Mouse (Mus musculus): Measurements from ENCODE around the gene Lclat1. TPM values are rescaled to one million over a fixed set of nuclear protein-coding genes. Genes with fewer than 3 reads are reported as not detected.

Gene Lclat1
- polyA plus RNA-seq, 1 experiment = 0.46 TPM

- peaks cover 3% of the 10 kb centered on the region; the same call in 1 of the 2 replicates for H3K4me1 ChIP-seq
- TF ChIP-seq GATA1 (IDR thresholded peaks at IDR 0.05; ENCODE audit: borderline replicate concordance, low read length) = no peak
- TF ChIP-seq FLI1 (IDR thresholded peaks at IDR 0.05; ENCODE audit: low read length) = no peak
- H3K9me3 ChIP-seq = no peaks in the 10 kb centered on the region
- H3K36me3 ChIP-seq (replicated peaks; ENCODE audit: low read length) = no peaks in the 10 kb centered on the region
- no peaks in the 10 kb centered on the region for H3K27me3 ChIP-seq (replicated peaks)
- no peak overlapping the region for H3K4me3 ChIP-seq (replicated peaks)
Measured at GRCm38 (mm10) chr17:73087045-73087910, 20.5 kb upstream of the Lclat1 start.

GRCm38 (mm10) chr17:73091368-73091767, 16.4 kb upstream of the Lclat1 start:
- TF ChIP-seq GATA1 (IDR thresholded peaks at IDR 0.05; ENCODE audit: borderline replicate concordance, low read length) (no peak), FLI1 (IDR thresholded peaks at IDR 0.05; ENCODE audit: low read length) (no peak)
- Histone ChIP-seq H3K4me1 (peaks cover 4% of the 10 kb centered on the region; the same call in 1 of the 2 replicates), H3K27me3 (replicated peaks) (no peaks in the 10 kb centered on the region), H3K36me3 (replicated peaks; ENCODE audit: low read length) (no peaks in the 10 kb centered on the region), H3K9me3 (no peaks in the 10 kb centered on the region), H3K4me3 (replicated peaks) (no peak overlapping the region)

- Histone ChIP-seq H3K27me3 (replicated peaks) (no peaks in the 10 kb centered on the region), H3K36me3 (replicated peaks; ENCODE audit: low read length) (no peaks in the 10 kb centered on the region), H3K9me3 (no peaks in the 10 kb centered on the region), H3K4me1 (0 out of 2 replicates have a peak, but pooled peaks cover 7% of the 10 kb centered on the region), H3K4me3 (replicated peaks) (no peak overlapping the region)
- TF ChIP-seq FLI1 (IDR thresholded peaks at IDR 0.05; ENCODE audit: low read length) (no peak), GATA1 (IDR thresholded peaks at IDR 0.05; ENCODE audit: borderline replicate concordance, low read length) (no peak)
Measured at GRCm38 (mm10) chr17:73092103-73093097, 15.4 kb upstream of the Lclat1 start.

DNA sequence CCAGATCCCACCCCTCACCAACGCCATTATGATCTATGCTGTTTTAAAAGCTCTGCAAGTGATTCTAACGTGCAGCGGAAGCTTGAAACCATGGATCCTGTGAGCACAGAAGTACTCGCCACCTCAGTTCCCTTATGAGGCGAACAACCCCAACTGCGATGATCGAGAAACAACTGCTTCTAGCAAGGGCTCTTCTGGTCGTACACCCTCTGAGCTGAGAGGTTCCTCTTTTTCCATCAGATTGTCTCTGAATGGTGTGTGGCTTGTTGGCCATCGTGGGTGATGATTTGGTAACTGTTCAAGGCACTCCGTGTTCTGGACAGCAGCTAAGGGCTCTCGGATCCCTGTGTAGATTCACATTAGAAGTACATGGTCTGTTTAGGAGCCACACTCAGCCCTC, 12.7 kb upstream of the Lclat1 start:
- TF ChIP-seq FLI1 (IDR thresholded peaks at IDR 0.05; ENCODE audit: low read length) (no peak), GATA1 (IDR thresholded peaks at IDR 0.05; ENCODE audit: borderline replicate concordance, low read length) (no peak)
- no peak overlapping the region for H3K4me3 ChIP-seq (replicated peaks)

GRCm38 (mm10) chr17:73095585-73095984, 12.2 kb upstream of the Lclat1 start:
- H3K4me3 ChIP-seq (replicated peaks) = no peak overlapping the region
- no peaks in the 10 kb centered on the region for H3K36me3 ChIP-seq (replicated peaks; ENCODE audit: low read length)
- H3K27me3 ChIP-seq (replicated peaks) = no peaks in the 10 kb centered on the region
- peaks cover 3% of the 10 kb centered on the region for H3K9me3 ChIP-seq
- no peak for TF ChIP-seq FLI1 (IDR thresholded peaks at IDR 0.05; ENCODE audit: low read length)
- TF ChIP-seq GATA1 (IDR thresholded peaks at IDR 0.05; ENCODE audit: borderline replicate concordance, low read length) = no peak
- H3K4me1 ChIP-seq = 0 out of 2 replicates have a peak, but pooled peaks cover 6% of the 10 kb centered on the region

More for the DNA sequence above, 12.7 kb upstream of the Lclat1 start:
- Histone ChIP-seq H3K4me1 (0 out of 2 replicates have a peak, but pooled peaks cover 6% of the 10 kb centered on the region), H3K9me3 (no peaks in the 10 kb centered on the region), H3K36me3 (replicated peaks; ENCODE audit: low read length) (no peaks in the 10 kb centered on the region), H3K27me3 (replicated peaks) (no peaks in the 10 kb centered on the region)

- no peaks in the 10 kb centered on the region for H3K27me3 ChIP-seq (replicated peaks)
- peaks cover 10% of the 10 kb centered on the region for H3K9me3 ChIP-seq
- no peak overlapping the region for H3K4me3 ChIP-seq (replicated peaks)
- 0 out of 2 replicates have a peak, but pooled peaks cover 6% of the 10 kb centered on the region for H3K4me1 ChIP-seq
- TF ChIP-seq GATA1 (IDR thresholded peaks at IDR 0.05; ENCODE audit: borderline replicate concordance, low read length) (no peak), FLI1 (IDR thresholded peaks at IDR 0.05; ENCODE audit: low read length) (no peak)
- H3K36me3 ChIP-seq (replicated peaks; ENCODE audit: low read length) = no peaks in the 10 kb centered on the region
Measured at GRCm38 (mm10) chr17:73096484-73096883, 11.3 kb upstream of the Lclat1 start.

DNA sequence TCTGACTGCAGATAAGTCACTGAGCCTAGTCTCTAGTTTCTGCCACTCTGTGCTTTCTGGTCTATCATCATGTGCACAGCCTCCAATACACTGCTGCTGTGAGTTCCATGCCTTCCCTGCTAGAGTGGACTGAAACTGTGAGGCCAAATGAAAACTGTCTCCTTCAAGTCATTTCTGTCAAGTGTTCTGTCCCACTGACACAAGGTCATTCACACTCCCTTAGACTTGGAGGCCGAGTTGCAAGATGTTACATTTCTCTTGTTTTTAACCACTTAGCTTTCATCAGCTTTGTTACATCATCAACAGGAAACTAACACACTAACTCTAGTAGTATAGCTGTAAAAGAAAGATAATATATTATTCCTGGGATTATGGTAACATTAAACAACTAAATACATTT, 9.1 kb upstream of the Lclat1 start:
- H3K9me3 ChIP-seq = peaks cover 18% of the 10 kb centered on the region

GRCm38 (mm10) chr17:73100396-73100795, 7.4 kb upstream of the Lclat1 start:
- H3K4me1 ChIP-seq = peaks cover 6% of the 10 kb centered on the region; the same call in 1 of the 2 replicates
- no peak for TF ChIP-seq FLI1 (IDR thresholded peaks at IDR 0.05; ENCODE audit: low read length)
- no peak for TF ChIP-seq GATA1 (IDR thresholded peaks at IDR 0.05; ENCODE audit: borderline replicate concordance, low read length)

More for the DNA sequence above, 9.1 kb upstream of the Lclat1 start:
- no peaks in the 10 kb centered on the region for H3K27me3 ChIP-seq (replicated peaks)
- TF ChIP-seq GATA1 (IDR thresholded peaks at IDR 0.05; ENCODE audit: borderline replicate concordance, low read length) = no peak
- no peak for TF ChIP-seq FLI1 (IDR thresholded peaks at IDR 0.05; ENCODE audit: low read length)
- H3K4me3 ChIP-seq (replicated peaks) = no peak overlapping the region
- peaks cover 6% of the 10 kb centered on the region; the same call in 1 of the 2 replicates for H3K4me1 ChIP-seq
- H3K36me3 ChIP-seq (replicated peaks; ENCODE audit: low read length) = no peaks in the 10 kb centered on the region

GRCm38 (mm10) chr17:73102538-73102937, 5.2 kb upstream of the Lclat1 start:
- H3K36me3 ChIP-seq (replicated peaks; ENCODE audit: low read length) = no peaks in the 10 kb centered on the region
- peaks cover 6% of the 10 kb centered on the region for H3K27me3 ChIP-seq (replicated peaks)
- no peak for TF ChIP-seq GATA1 (IDR thresholded peaks at IDR 0.05; ENCODE audit: borderline replicate concordance, low read length)
- no peak for TF ChIP-seq FLI1 (IDR thresholded peaks at IDR 0.05; ENCODE audit: low read length)
- peaks cover 18% of the 10 kb centered on the region for H3K9me3 ChIP-seq
- H3K4me1 ChIP-seq = peaks cover 4% of the 10 kb centered on the region; the same call in 1 of the 2 replicates
- no peak overlapping the region for H3K4me3 ChIP-seq (replicated peaks)

More at GRCm38 (mm10) chr17:73100396-73100795, 7.4 kb upstream of the Lclat1 start:
- Histone ChIP-seq H3K27me3 (replicated peaks) (peaks cover 6% of the 10 kb centered on the region), H3K36me3 (replicated peaks; ENCODE audit: low read length) (no peaks in the 10 kb centered on the region), H3K4me3 (replicated peaks) (no peak overlapping the region), H3K9me3 (peaks cover 18% of the 10 kb centered on the region)
